ENCODE assay signal across 30 mouse cellular contexts in the genomic region with DNA sequence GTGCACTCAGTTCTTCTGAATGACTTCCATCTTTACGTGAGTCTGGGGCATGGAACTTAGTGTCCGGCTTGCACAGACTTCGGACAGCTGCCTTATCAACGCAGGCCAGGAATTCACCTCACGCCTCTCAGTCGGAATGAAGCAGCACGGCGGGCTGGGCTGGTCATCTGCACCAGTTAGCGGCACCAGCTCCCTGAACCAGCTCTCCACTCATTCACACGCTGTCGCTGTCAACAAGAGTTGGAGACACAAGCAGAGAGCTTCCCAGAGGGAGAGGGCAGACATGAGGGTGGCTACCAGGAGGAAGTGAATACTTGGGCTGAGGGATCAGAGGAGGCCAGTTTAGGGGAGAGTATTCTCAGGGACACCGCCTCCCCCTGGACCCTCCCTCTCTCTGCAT. TPM values are rescaled to one million over a fixed set of nuclear protein-coding genes. Genes with fewer than 3 reads are reported as not detected.
"Had no signal": no experiment of that assay in that cellular context is flagged by ENCODE, and none has a peak within 500 bp of the region (broad histone marks: within the 10 kb centered on the region; RNA-seq: fewer than 3 reads in every experiment).

No protein-coding gene starts in this region.

- H3K4me1 ChIP-seq: liver, embryonic 13.5 days had no signal

- H3K9me3 ChIP-seq: liver, embryonic 13.5 days had no signal

- DNase-seq: kidney, postnatal 10 days; kidney, postnatal 36 days; layer of hippocampus, postnatal 36 days; liver, embryonic 13.5 days; lung, adult 2 months; lung, postnatal 14 days; lung, postnatal 4 days; midbrain, embryonic 14.5 days; thymus, adult 2 months; thymus, postnatal 14 days; thymus, postnatal 4 days had no signal

- H3K4me2 ChIP-seq: liver, embryonic 13.5 days; midbrain, embryonic 11.5 days had no signal

- H3K4me3 ChIP-seq: left cerebral cortex, adult 2 months; liver, embryonic 13.5 days had no signal

- H3K27me3 ChIP-seq: liver, embryonic 13.5 days had no signal

- H3K27ac ChIP-seq: left cerebral cortex, adult 2 months; liver, embryonic 13.5 days had no signal

- H3K9ac ChIP-seq: liver, embryonic 13.5 days had no signal

RNA-seq across cellular contexts. Expression of gene Ttc24, which starts 36.3 kb away (rescaled TPM):
- total RNA-seq: layer of hippocampus, adult 8-10 months; layer of hippocampus, postnatal 10 days; layer of hippocampus, postnatal 36 days; left cerebral cortex, adult 2 months; left cerebral cortex, postnatal 10 days; left cerebral cortex, postnatal 36 days; liver, adult 2 months; megakaryocyte progenitor cell, adult 5-6 weeks; megakaryocyte-erythroid progenitor cell, adult 5-6 weeks; midbrain, postnatal 0 days had no signal
- polyA plus RNA-seq: limb, embryonic 11.5 days; limb, embryonic 14.5 days; liver, adult 2 months; liver, embryonic 13.5 days; liver, embryonic 16.5 days; lung, adult 2 months; lung, embryonic 16.5 days; midbrain, embryonic 11.5 days; midbrain, embryonic 14.5 days; midbrain, postnatal 0 days; neural tube, embryonic 11.5 days; neural tube, embryonic 14.5 days; small intestine, adult 2 months; spleen, adult 2 months; stomach, embryonic 16.5 days had no signal
